8 mouse cellular contexts compared by ENCODE assay signal in the genomic region with DNA sequence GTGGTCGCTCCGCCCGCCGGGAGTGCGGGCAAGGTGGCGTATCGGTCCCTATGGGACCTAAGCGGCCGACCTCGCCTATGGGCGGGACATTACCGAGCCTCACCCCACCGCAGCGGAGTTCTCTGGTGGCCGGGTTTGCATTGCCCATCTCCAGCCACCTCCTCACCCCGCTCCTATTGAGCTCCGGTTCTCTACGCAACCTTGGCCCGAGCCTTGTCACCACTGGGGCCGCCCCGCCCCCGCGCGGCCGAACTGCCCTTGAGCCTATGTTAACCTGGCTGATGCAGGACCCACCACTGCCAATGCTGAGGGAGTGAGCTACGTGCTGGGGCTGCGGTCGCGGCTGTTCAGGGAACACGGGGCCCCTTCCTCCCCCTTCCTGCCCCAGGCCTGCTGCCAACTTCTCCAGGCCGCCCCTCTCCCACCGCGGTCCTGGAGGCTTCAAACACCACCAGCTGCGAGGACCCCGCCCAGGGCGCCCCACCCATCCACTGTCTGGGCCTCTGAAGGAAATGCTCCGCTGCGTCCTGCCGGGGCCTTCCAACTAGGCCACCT. TPM values are rescaled to one million over a fixed set of nuclear protein-coding genes. Genes with fewer than 3 reads are reported as not detected.
A peak's percentile ranks its signal among the peaks of the same experiment; 100 is the strongest.
DNase-seq lines count a peak whose midpoint lies in the region; ATAC-seq and TF ChIP-seq lines count a peak whose summit lies in the region.

No protein-coding gene starts in this region.

- no peak for TF ChIP-seq CTCF in thymus, adult 2 months (IDR thresholded peaks at IDR 0.05; ENCODE audit: borderline replicate concordance, control insufficient read depth, extremely low read depth, insufficient read depth, low read length, poor library complexity)

- DNase-seq in neural tube, embryonic 11.5 days (ENCODE audit: low spot score), result peak; percentile 73
- DNase-seq in neural tube, embryonic 10.5 days (ENCODE audit: extremely low spot score, low spot score), result no peak
- DNase-seq in c-Kit-positive CD71-negative TER-119-negative erythroid progenitor cells, embryonic 14.5 days (ENCODE audit: low read depth), result peak; percentile 70
- DNase-seq in thymus, adult 2 months, result peak; percentile 93

- 1% methylated on average over 36 of the region's 39 CpGs for WGBS in neural tube, embryonic 11.5 days
- WGBS in forebrain, embryonic 16.5 days, result 0% methylated on average over 38 of the region's 39 CpGs
- 0% methylated on average over 37 of the region's 39 CpGs for WGBS in hindbrain, embryonic 12.5 days
- under 1% methylated on average over 38 of the region's 39 CpGs for WGBS in limb, embryonic 15.5 days
- 0% methylated on average over 38 of the region's 39 CpGs for WGBS in midbrain, embryonic 15.5 days
- under 1% methylated on average over 38 of the region's 39 CpGs for WGBS in thymus, adult 2 months

- H3K4me1 ChIP-seq in neural tube, embryonic 11.5 days (ENCODE audit: control insufficient read depth, insufficient read depth, low read length), result peaks cover 10% of the 10 kb centered on the region
- H3K4me1 ChIP-seq in forebrain, embryonic 16.5 days (replicated peaks; ENCODE audit: control insufficient read depth, insufficient read depth, low read length), result peaks cover 25% of the 10 kb centered on the region
- peaks cover 27% of the 10 kb centered on the region for H3K4me1 ChIP-seq in hindbrain, embryonic 12.5 days
- peaks cover 33% of the 10 kb centered on the region for H3K4me1 ChIP-seq in limb, embryonic 15.5 days
- peaks cover 28% of the 10 kb centered on the region for H3K4me1 ChIP-seq in midbrain, embryonic 15.5 days
- H3K4me1 ChIP-seq in thymus, adult 2 months (replicated peaks; ENCODE audit: control insufficient read depth, insufficient read depth, low read length), result peaks cover 35% of the 10 kb centered on the region

- peak overlapping the region; percentile 94 for H3K4me2 ChIP-seq in neural tube, embryonic 11.5 days (ENCODE audit: low read depth)
- H3K4me2 ChIP-seq in forebrain, embryonic 16.5 days (ENCODE audit: low read length), result peak overlapping the region; percentile 95
- peak overlapping the region; percentile 90 for H3K4me2 ChIP-seq in hindbrain, embryonic 12.5 days (replicated peaks)
- peak overlapping the region; percentile 90 for H3K4me2 ChIP-seq in limb, embryonic 15.5 days
- H3K4me2 ChIP-seq in midbrain, embryonic 15.5 days, result peak overlapping the region; percentile 95

- H3K27ac ChIP-seq in neural tube, embryonic 11.5 days (ENCODE audit: low read depth, low read length), result peak overlapping the region; percentile 86
- peak overlapping the region; percentile 96 for H3K27ac ChIP-seq in forebrain, embryonic 16.5 days (ENCODE audit: low read length)
- H3K27ac ChIP-seq in hindbrain, embryonic 12.5 days, result peak overlapping the region; percentile 97
- H3K27ac ChIP-seq in limb, embryonic 15.5 days, result peak overlapping the region; percentile 98
- peak overlapping the region; percentile 92 for H3K27ac ChIP-seq in midbrain, embryonic 15.5 days
- peak overlapping the region; percentile 90 for H3K27ac ChIP-seq in thymus, adult 2 months (ENCODE audit: control insufficient read depth, insufficient read depth, low read length)

- no peak for TF ChIP-seq POLR2A in thymus, adult 2 months (IDR thresholded peaks at IDR 0.05; ENCODE audit: control insufficient read depth, extremely low read depth, insufficient read depth, low read length, poor library complexity)

- peak; percentile 51 for ATAC-seq in neural tube, embryonic 11.5 days (ENCODE audit: insufficient read depth, low FRiP score, low TSS enrichment)
- peak; percentile 44; the same call in 1 of the 2 replicates for ATAC-seq in forebrain, embryonic 16.5 days
- peak; percentile 46; the same call in 1 of the 2 replicates for ATAC-seq in hindbrain, embryonic 12.5 days (ENCODE audit: low FRiP score)
- peak; percentile 57 for ATAC-seq in limb, embryonic 15.5 days (ENCODE audit: insufficient number of reproducible peaks, low FRiP score, low TSS enrichment, low read depth)
- ATAC-seq in midbrain, embryonic 15.5 days (replicated peaks), result peak; percentile 61

- peak overlapping the region; percentile 81 for H3K9ac ChIP-seq in neural tube, embryonic 11.5 days (ENCODE audit: low read length)
- H3K9ac ChIP-seq in forebrain, embryonic 16.5 days (replicated peaks; ENCODE audit: low read depth, low read length), result peak overlapping the region; percentile 95
- peak overlapping the region; percentile 82 for H3K9ac ChIP-seq in hindbrain, embryonic 12.5 days
- peak overlapping the region; percentile 69 for H3K9ac ChIP-seq in limb, embryonic 15.5 days
- peak overlapping the region; percentile 72 for H3K9ac ChIP-seq in midbrain, embryonic 15.5 days

- H3K9me3 ChIP-seq in neural tube, embryonic 11.5 days (ENCODE audit: control insufficient read depth, low read length), result no peaks in the 10 kb centered on the region
- no peaks in the 10 kb centered on the region for H3K9me3 ChIP-seq in forebrain, embryonic 16.5 days (ENCODE audit: control insufficient read depth, low read length)
- H3K9me3 ChIP-seq in hindbrain, embryonic 12.5 days (replicated peaks), result no peaks in the 10 kb centered on the region
- no peaks in the 10 kb centered on the region for H3K9me3 ChIP-seq in limb, embryonic 15.5 days
- no peaks in the 10 kb centered on the region for H3K9me3 ChIP-seq in midbrain, embryonic 15.5 days

- H3K36me3 ChIP-seq in neural tube, embryonic 11.5 days (ENCODE audit: control insufficient read depth, insufficient read depth, low read length), result no peaks in the 10 kb centered on the region
- no peaks in the 10 kb centered on the region for H3K36me3 ChIP-seq in forebrain, embryonic 16.5 days (ENCODE audit: control insufficient read depth, insufficient read depth)
- H3K36me3 ChIP-seq in hindbrain, embryonic 12.5 days, result no peaks in the 10 kb centered on the region
- H3K36me3 ChIP-seq in limb, embryonic 15.5 days, result no peaks in the 10 kb centered on the region
- H3K36me3 ChIP-seq in midbrain, embryonic 15.5 days (replicated peaks), result no peaks in the 10 kb centered on the region
- no peaks in the 10 kb centered on the region for H3K36me3 ChIP-seq in thymus, adult 2 months (ENCODE audit: control insufficient read depth, insufficient read depth, low read length)

- H3K27me3 ChIP-seq in neural tube, embryonic 11.5 days (ENCODE audit: control insufficient read depth, insufficient read depth, low read length), result no peaks in the 10 kb centered on the region
- H3K27me3 ChIP-seq in forebrain, embryonic 16.5 days (replicated peaks; ENCODE audit: control insufficient read depth, insufficient read depth, low read length), result no peaks in the 10 kb centered on the region
- no peaks in the 10 kb centered on the region for H3K27me3 ChIP-seq in hindbrain, embryonic 12.5 days
- H3K27me3 ChIP-seq in limb, embryonic 15.5 days, result no peaks in the 10 kb centered on the region
- no peaks in the 10 kb centered on the region for H3K27me3 ChIP-seq in midbrain, embryonic 15.5 days (replicated peaks)
- no peaks in the 10 kb centered on the region for H3K27me3 ChIP-seq in thymus, adult 2 months (ENCODE audit: control insufficient read depth, insufficient read depth, low read length)

- H3K4me3 ChIP-seq in neural tube, embryonic 11.5 days (ENCODE audit: low read depth, low read length), result peak overlapping the region; percentile 93
- peak overlapping the region; percentile 96 for H3K4me3 ChIP-seq in forebrain, embryonic 16.5 days (replicated peaks; ENCODE audit: low read length)
- H3K4me3 ChIP-seq in hindbrain, embryonic 12.5 days, result peak overlapping the region; percentile 68
- H3K4me3 ChIP-seq in limb, embryonic 15.5 days, result peak overlapping the region; percentile 83
- H3K4me3 ChIP-seq in midbrain, embryonic 15.5 days, result peak overlapping the region; percentile 87
- peak overlapping the region; percentile 65 for H3K4me3 ChIP-seq in thymus, adult 2 months (ENCODE audit: control insufficient read depth, insufficient read depth, low read length)

RNA-seq across cellular contexts. Expression of a gene that starts 0.8 kb away (rescaled TPM):
- 31.6 and 33.8 TPM in 2 replicates for polyA plus RNA-seq in neural tube, embryonic 11.5 days (2014; fragmentation: Nextera tagmentation; extraction: Ambion mirVana)
- polyA plus RNA-seq in forebrain, embryonic 16.5 days (2015; fragmentation: Nextera tagmentation; extraction: Ambion mirVana), result 31.1 and 33.7 TPM in 2 replicates
- polyA plus RNA-seq in hindbrain, embryonic 12.5 days (2016; fragmentation: Nextera tagmentation; extraction: Ambion mirVana), result 28.1 and 30.1 TPM in 2 replicates
- polyA plus RNA-seq in limb, embryonic 15.5 days (2015; fragmentation: Nextera tagmentation; extraction: Ambion mirVana), result 31.3 and 33.4 TPM in 2 replicates
- 21.7 and 23.4 TPM in 2 replicates for polyA plus RNA-seq in midbrain, embryonic 15.5 days (2015; fragmentation: Nextera tagmentation; extraction: Ambion mirVana)
- 172 and 234 TPM in 2 replicates for polyA plus RNA-seq in thymus, adult 2 months (2012; rRNA removed)

RNA-seq across cellular contexts. Expression of a gene that starts 22.8 kb away (rescaled TPM):
- polyA plus RNA-seq in neural tube, embryonic 11.5 days (2014; fragmentation: Nextera tagmentation; extraction: Ambion mirVana), result not detected in 2 replicates
- 0.35 TPM in 1 of 2 replicates, not detected in the other for polyA plus RNA-seq in forebrain, embryonic 16.5 days (2015; fragmentation: Nextera tagmentation; extraction: Ambion mirVana)
- polyA plus RNA-seq in hindbrain, embryonic 12.5 days (2016; fragmentation: Nextera tagmentation; extraction: Ambion mirVana), result 0.21 TPM in 1 of 2 replicates, not detected in the other
- polyA plus RNA-seq in limb, embryonic 15.5 days (2015; fragmentation: Nextera tagmentation; extraction: Ambion mirVana), result not detected in 2 replicates
- polyA plus RNA-seq in midbrain, embryonic 15.5 days (2015; fragmentation: Nextera tagmentation; extraction: Ambion mirVana), result 0.17 and 0.23 TPM in 2 replicates
- not detected in 2 replicates for polyA plus RNA-seq in thymus, adult 2 months (2012; rRNA removed)
